Mouse (Mus musculus) MEL (cell line): ENCODE data around the gene Slc44a1. TPM values are rescaled to one million over a fixed set of nuclear protein-coding genes. Genes with fewer than 3 reads are reported as not detected.
A peak's percentile ranks its signal among the peaks of the same experiment; 100 is the strongest.

ENCODE experiments used
- DNase-seq: peaks from one replicate; pipeline ENCODE4 v3.0.0; 2011; ENCODE audit warnings: low read depth, low spot score
- H3K27ac ChIP-seq: 2 replicates; pipeline ENCODE4 v1.5.1; 2012; ENCODE audit warnings: low read depth, mild to moderate bottlenecking, control low read depth, low read length, moderate library complexity; ENCODE audit not compliant: control insufficient read depth
- H3K27me3 ChIP-seq, 2 experiments: fragments of 150-350 bp in 1 of 2; sonication (generic) in 1 of 2; 2 replicates each; pipeline ENCODE4 v1.6.1; 2012; ENCODE audit warnings: low read length in 2 of 2, mild to moderate bottlenecking in 2 of 2, improper control_type of control experiment in 1 of 2, moderate library complexity in 1 of 2; ENCODE audit not compliant: insufficient read depth in 2 of 2, control insufficient read depth in 1 of 2
- H3K36me3 ChIP-seq, 2 experiments: 2 replicates each; pipeline ENCODE4 v1.6.1; 2012 to 2014; ENCODE audit warnings: low read length in 2 of 2, improper control_type of control experiment in 1 of 2, inconsistent platforms in 1 of 2, mild to moderate bottlenecking in 1 of 2; ENCODE audit not compliant: insufficient read depth in 2 of 2, control insufficient read depth in 1 of 2
- H3K4me1 ChIP-seq, 2 experiments: fragments of 150-350 bp in 1 of 2; sonication (generic) in 1 of 2; 2 replicates each; pipeline ENCODE4 v1.6.1; 2012; ENCODE audit warnings: low read length in 2 of 2, improper control_type of control experiment in 1 of 2, mild to moderate bottlenecking in 1 of 2; ENCODE audit not compliant: insufficient read depth in 2 of 2, control insufficient read depth in 1 of 2
- H3K4me3 ChIP-seq, 2 experiments: fragments of 150-350 bp in 1 of 2; sonication (generic) in 1 of 2; 2 replicates each; pipeline ENCODE4 v1.5.1; 2012; ENCODE audit warnings: low read depth in 2 of 2, low read length in 2 of 2, mild to moderate bottlenecking in 2 of 2, moderate library complexity in 2 of 2, control low read depth in 1 of 2, improper control_type of control experiment in 1 of 2; ENCODE audit not compliant: control insufficient read depth in 1 of 2, insufficient read depth in 1 of 2
- H3K79me2 ChIP-seq: 2 replicates; pipeline ENCODE4 v1.6.1; 2012; ENCODE audit warnings: mild to moderate bottlenecking, low read length, moderate library complexity; ENCODE audit not compliant: control insufficient read depth, poor library complexity, insufficient read depth
- H3K9ac ChIP-seq: 2 replicates; pipeline ENCODE4 v1.6.1; 2012; ENCODE audit warnings: low read depth, mild to moderate bottlenecking, control low read depth, low read length, moderate library complexity; ENCODE audit not compliant: control insufficient read depth, poor library complexity, severe bottlenecking
- H3K9me3 ChIP-seq: fragments of 150-350 bp; sonication (generic); replicated peaks from 2 replicates; pipeline ENCODE4 v1.6.1; 2012; ENCODE audit warnings: mild to moderate bottlenecking, low read length, improper control_type of control experiment, moderate library complexity; ENCODE audit not compliant: insufficient read depth
- BHLHE40 ChIP-seq: IDR thresholded peaks from 2 replicates; pipeline ENCODE4 v1.6.1; 2012; ENCODE audit warnings: low read depth, mild to moderate bottlenecking, inconsistent platforms, low read length, improper control_type of control experiment, borderline replicate concordance
- E2F4 ChIP-seq: IDR thresholded peaks from 2 replicates; pipeline ENCODE4 v1.6.1; 2011; ENCODE audit warnings: low read depth, low read length, improper control_type of control experiment, borderline replicate concordance
- ELF1 ChIP-seq: IDR thresholded peaks from 2 replicates; pipeline ENCODE4 v1.6.1; 2014; ENCODE audit warnings: low read depth, mild to moderate bottlenecking, inconsistent platforms, low read length, improper control_type of control experiment, moderate library complexity
- ETS1 ChIP-seq: IDR thresholded peaks from 2 replicates; pipeline ENCODE4 v1.6.1; 2012; ENCODE audit warnings: low read depth, mild to moderate bottlenecking, inconsistent platforms, low read length, improper control_type of control experiment, moderate library complexity
- GABPA ChIP-seq: IDR thresholded peaks from 2 replicates; pipeline ENCODE4 v1.6.1; 2012; ENCODE audit warnings: low read depth, mild to moderate bottlenecking, inconsistent platforms, low read length, improper control_type of control experiment, moderate library complexity
- MAZ ChIP-seq: IDR thresholded peaks from 2 replicates; pipeline ENCODE4 v1.6.1; 2012; ENCODE audit warnings: low read depth, mild to moderate bottlenecking, inconsistent platforms, low read length, improper control_type of control experiment
- MEF2A ChIP-seq: IDR thresholded peaks from 2 replicates; pipeline ENCODE4 v1.6.1; 2014; ENCODE audit warnings: low read depth, mild to moderate bottlenecking, inconsistent platforms, low read length, improper control_type of control experiment; ENCODE audit not compliant: poor library complexity, insufficient replicate concordance, severe bottlenecking; ENCODE audit errors: extremely low read depth
- MXI1 ChIP-seq: IDR thresholded peaks from 2 replicates; pipeline ENCODE4 v1.6.1; 2011; ENCODE audit warnings: mild to moderate bottlenecking, low read depth, low read length, improper control_type of control experiment
- MYB ChIP-seq: IDR thresholded peaks from 2 replicates; pipeline ENCODE4 v1.6.1; 2011; ENCODE audit warnings: mild to moderate bottlenecking, low read depth, low read length, improper control_type of control experiment
- MYC ChIP-seq: IDR thresholded peaks from 2 replicates; pipeline ENCODE4 v1.6.1; 2011; ENCODE audit warnings: low read depth, mild to moderate bottlenecking, low read length, improper control_type of control experiment, moderate library complexity
- NELFE ChIP-seq: IDR thresholded peaks from 2 replicates; pipeline ENCODE4 v1.6.1; 2011; ENCODE audit warnings: low read depth, low read length, improper control_type of control experiment
- POLR2AphosphoS2 ChIP-seq: IDR thresholded peaks from 2 replicates; pipeline ENCODE4 v1.6.1; 2011; ENCODE audit warnings: low read length, improper control_type of control experiment
- RCOR1 ChIP-seq: IDR thresholded peaks from 2 replicates; pipeline ENCODE4 v1.6.1; 2012; ENCODE audit warnings: low read depth, mild to moderate bottlenecking, inconsistent platforms, low read length, improper control_type of control experiment
- SMC3 ChIP-seq: IDR thresholded peaks from 2 replicates; pipeline ENCODE4 v1.6.1; 2011; ENCODE audit warnings: low read depth, low read length, improper control_type of control experiment
- TBP ChIP-seq: IDR thresholded peaks from 2 replicates; pipeline ENCODE4 v1.8.0; 2011; ENCODE audit warnings: low read depth, low read length, improper control_type of control experiment
- TCF12 ChIP-seq: IDR thresholded peaks from 2 replicates; pipeline ENCODE4 v1.6.1; 2014; ENCODE audit warnings: low read depth, mild to moderate bottlenecking, inconsistent platforms, low read length, improper control_type of control experiment, moderate library complexity
- UBTF ChIP-seq: IDR thresholded peaks from 2 replicates; pipeline ENCODE4 v1.6.1; 2012; ENCODE audit warnings: low read depth, mild to moderate bottlenecking, inconsistent platforms, low read length, improper control_type of control experiment, moderate library complexity, borderline replicate concordance; ENCODE audit not compliant: insufficient read depth
- ZC3H11A ChIP-seq: IDR thresholded peaks from 2 replicates; pipeline ENCODE4 v1.6.1; 2012; ENCODE audit warnings: low read depth, mild to moderate bottlenecking, inconsistent platforms, low read length, improper control_type of control experiment
- ZMIZ1 ChIP-seq: IDR thresholded peaks from 2 replicates; pipeline ENCODE4 v1.6.1; 2012; ENCODE audit warnings: low read depth, mild to moderate bottlenecking, inconsistent platforms, low read length, improper control_type of control experiment, moderate library complexity
- polyA plus RNA-seq, 2 experiments: library from polyadenylated mRNA; stranded (reverse) in 1 of 2; unstranded in 1 of 2; fragments of >175 nt in 1 of 2; fragments of >200 nt in 1 of 2; gene quantifications; 2 replicates each; pipeline versions ENCODE4 v1.2.1 to v1.2.4; 2012; ENCODE audit warnings: low replicate concordance in 2 of 2, low read depth in 1 of 2; ENCODE audit not compliant: insufficient read length in 2 of 2, insufficient read depth in 1 of 2, missing spikeins in 1 of 2
- total RNA-seq: library from RNA; depleted of rRNA; stranded (reverse); fragments of 300-350 nt; gene quantifications from 2 replicates; pipeline ENCODE4 v1.2.3, GENCODE M21; 2012

Slc44a1 gene
- total and polyA plus RNA-seq, 3 experiments: 9.6 to 10.6 TPM; not detected in 1

GRCm38 (mm10) chr4:53395002-53395401 is 45.2 kb upstream of the Slc44a1 start:
- no peak overlapping the region for H3K27ac ChIP-seq
- H3K4me1 ChIP-seq: peaks cover 23 to 33% of the 10 kb centered on the region in 2 experiments
- no peak overlapping the region for H3K9ac ChIP-seq
- H3K4me3 ChIP-seq: no peak overlapping the region
- H3K27me3 ChIP-seq: no peaks in the 10 kb centered on the region
- no peaks in the 10 kb centered on the region for H3K79me2 ChIP-seq
- no peaks in the 10 kb centered on the region for H3K9me3 ChIP-seq
- no peak for DNase-seq
- TF ChIP-seq TBP: no peak
- TF ChIP-seq MXI1: 0 out of 2 replicates have a peak, but pooled peaks have one; percentile 30
- H3K36me3 ChIP-seq: peaks cover 0 to 32% of the 10 kb centered on the region in 2 experiments; a peak in 2 of 4 replicates

DNA sequence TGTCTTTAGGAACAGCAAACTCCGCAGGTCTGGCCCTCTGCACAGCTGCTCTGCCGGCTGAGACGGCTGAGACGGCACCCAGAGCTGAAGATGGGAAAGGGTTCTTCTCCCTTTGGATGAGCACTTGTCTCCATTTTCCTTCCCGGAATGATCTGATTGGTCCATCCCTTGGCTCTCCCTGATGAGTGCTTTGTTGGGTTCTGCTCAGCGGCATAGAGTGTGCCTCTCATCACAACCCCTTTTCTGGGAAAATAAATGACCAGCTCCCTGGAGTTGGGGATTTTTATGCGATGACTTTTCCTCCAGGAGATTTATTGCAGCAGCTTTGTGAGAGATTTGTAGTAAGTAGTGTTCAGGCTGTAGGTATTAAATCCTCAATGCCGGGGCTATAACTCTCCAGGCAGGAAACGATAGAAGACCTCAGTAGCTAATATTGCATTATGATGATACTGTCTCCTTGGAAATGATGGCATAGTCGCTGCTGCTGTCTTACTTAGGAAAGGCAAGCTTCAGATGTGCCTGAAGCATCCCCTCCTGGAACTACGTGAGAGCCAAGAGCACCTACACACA is 43.5 kb upstream of the Slc44a1 start:
- Histone ChIP-seq H3K27ac (no peak overlapping the region), H3K27me3 (no peaks in the 10 kb centered on the region), H3K36me3 (peaks cover 0 to 32% of the 10 kb centered on the region in 2 experiments; a peak in 2 of 4 replicates), H3K4me3 (no peak overlapping the region), H3K79me2 (no peaks in the 10 kb centered on the region), H3K9me3 (no peaks in the 10 kb centered on the region), H3K9ac (no peak overlapping the region), H3K4me1 (peaks cover 23 to 33% of the 10 kb centered on the region in 2 experiments)
- DNase-seq: no peak
- TF ChIP-seq MAZ (no peak), RCOR1 (no peak), SMC3 (no peak), ETS1 (no peak), E2F4 (no peak), ZC3H11A (no peak), POLR2AphosphoS2 (no peak), NELFE (no peak), TCF12 (no peak), MYB (no peak), TBP (no peak), ZMIZ1 (no peak), UBTF (no peak), MEF2A (no peak), BHLHE40 (no peak), GABPA (no peak), ELF1 (no peak), MYC (no peak)
